Mouse (Mus musculus) liver, embryonic 13.5 days (tissue): ENCODE measurements around the gene Gpr173. TPM values are rescaled to one million over a fixed set of nuclear protein-coding genes. Genes with fewer than 3 reads are reported as not detected.
"Not testable (repeated sequence)": the region's sequence is repeated elsewhere in the genome, so short reads cannot be mapped to it uniquely, and the experiment has no call there.

Source experiments
- ATAC-seq: fragments of 200-750 bp; cut with Nextera tagmentation; 2 replicates; pipeline ENCODE4 v1.8.0; 2017; ENCODE audit warnings: low read depth, mild to moderate bottlenecking, moderate number of reproducible peaks, moderate library complexity
- DNase-seq: peaks from one replicate; pipeline ENCODE4 v3.0.0; 2022
- H3K27ac ChIP-seq: fragments of 300-500 bp; sonication (generic); 2 replicates; pipeline ENCODE4 v1.5.1; 2015; ENCODE audit warnings: moderate library complexity, mild to moderate bottlenecking, inconsistent platforms
- H3K27me3 ChIP-seq: fragments of 300-500 bp; sonication (generic); 2 replicates; pipeline ENCODE4 v1.6.1; 2015; ENCODE audit warnings: mild to moderate bottlenecking, inconsistent platforms
- H3K36me3 ChIP-seq: fragments of 300-500 bp; sonication (generic); 2 replicates; pipeline ENCODE4 v1.6.1; 2015; ENCODE audit warnings: mild to moderate bottlenecking, inconsistent platforms
- H3K4me1 ChIP-seq: fragments of 300-500 bp; sonication (generic); replicated peaks from 2 replicates; pipeline ENCODE4 v1.6.1; 2015; ENCODE audit warnings: inconsistent platforms
- H3K4me2 ChIP-seq: fragments of 300-500 bp; sonication (generic); 2 replicates; pipeline ENCODE4 v1.6.1; 2015; ENCODE audit warnings: inconsistent platforms, mild to moderate bottlenecking, moderate library complexity
- H3K4me3 ChIP-seq: fragments of 300-500 bp; sonication (generic); replicated peaks from 2 replicates; pipeline ENCODE4 v1.5.1; 2015; ENCODE audit warnings: mild to moderate bottlenecking, inconsistent platforms
- H3K9ac ChIP-seq: fragments of 300-500 bp; sonication (generic); 2 replicates; pipeline ENCODE4 v1.6.1; 2015; ENCODE audit warnings: mild to moderate bottlenecking, inconsistent platforms
- H3K9me3 ChIP-seq: fragments of 300-500 bp; sonication (generic); replicated peaks from 2 replicates; pipeline ENCODE4 v1.6.1; 2016; ENCODE audit warnings: inconsistent platforms
- WGBS: fragments of 180-500 bp; shearing (Covaris S2); methylation state at CpG from one replicate; pipeline ENCODE4 v1.1.7; 2015; ENCODE audit not compliant: insufficient replicate concordance; 5-methylcytosine and 5-hydroxymethylcytosine counted together
- polyA plus RNA-seq: library from polyadenylated mRNA; unstranded; fragments of >200 nt; fragmentation: Nextera tagmentation; extraction: Ambion mirVana; gene quantifications from 2 replicates; pipeline ENCODE4 v1.2.1, GENCODE M21; 2015

The Gpr173 gene
- polyA plus RNA-seq, 1 experiment from 2014 or later, result 0.17 TPM

DNA sequence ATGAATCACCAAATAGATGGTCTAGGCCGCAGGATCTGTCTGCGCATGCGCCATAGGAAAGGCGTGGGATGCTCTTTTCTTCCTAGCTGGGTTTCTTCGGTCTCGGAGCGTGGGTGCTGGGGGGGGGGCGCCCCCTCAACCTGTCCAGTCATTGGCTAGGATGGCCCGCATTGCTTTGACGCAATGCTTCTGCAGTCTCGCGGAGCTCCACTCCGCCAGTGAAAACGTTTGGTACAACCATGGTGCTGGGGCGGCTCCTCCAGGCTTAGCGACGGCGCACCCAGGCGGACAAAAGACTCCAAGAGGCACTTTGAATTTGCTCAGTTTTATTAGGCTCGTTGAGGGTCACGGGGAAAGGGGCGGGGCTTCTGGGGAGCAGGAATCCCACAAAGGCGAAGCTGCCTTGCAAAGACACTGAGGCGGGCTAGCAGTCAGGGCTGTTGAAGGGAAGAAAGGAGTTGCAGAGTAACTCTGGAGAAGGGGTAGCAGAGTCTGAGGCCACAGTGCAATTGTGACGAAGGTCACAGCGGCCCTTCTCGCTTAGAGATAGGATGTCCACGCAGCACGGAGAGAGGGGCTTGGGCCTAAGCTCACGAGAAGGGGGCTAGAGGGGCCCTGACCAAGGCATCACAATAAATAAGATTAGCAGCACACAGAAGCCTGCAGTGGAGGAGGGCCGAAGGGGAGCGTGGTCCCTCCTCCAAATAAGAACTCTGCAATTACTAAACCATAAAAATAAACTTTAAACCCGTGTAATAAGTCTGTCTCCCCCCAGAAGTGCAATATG is 31.8 kb downstream of the Gpr173 start:
- Histone ChIP-seq H3K9ac (peak overlapping the region; percentile 63), H3K27ac (peak overlapping the region; percentile 74), H3K9me3 (no peaks in the 10 kb centered on the region), H3K4me3 (peak overlapping the region; percentile 54), H3K4me2 (peak overlapping the region; percentile 62), H3K4me1 (peaks cover 13% of the 10 kb centered on the region), H3K36me3 (0 out of 2 replicates have a peak, but pooled peaks cover 2% of the 10 kb centered on the region), H3K27me3 (peaks cover 5% of the 10 kb centered on the region; the same call in 1 of the 2 replicates)
- 14% methylated on average over 33 of the region's 33 CpGs for WGBS
- ATAC-seq, result peak; percentile 95
- peak; percentile 70 for DNase-seq

DNA sequence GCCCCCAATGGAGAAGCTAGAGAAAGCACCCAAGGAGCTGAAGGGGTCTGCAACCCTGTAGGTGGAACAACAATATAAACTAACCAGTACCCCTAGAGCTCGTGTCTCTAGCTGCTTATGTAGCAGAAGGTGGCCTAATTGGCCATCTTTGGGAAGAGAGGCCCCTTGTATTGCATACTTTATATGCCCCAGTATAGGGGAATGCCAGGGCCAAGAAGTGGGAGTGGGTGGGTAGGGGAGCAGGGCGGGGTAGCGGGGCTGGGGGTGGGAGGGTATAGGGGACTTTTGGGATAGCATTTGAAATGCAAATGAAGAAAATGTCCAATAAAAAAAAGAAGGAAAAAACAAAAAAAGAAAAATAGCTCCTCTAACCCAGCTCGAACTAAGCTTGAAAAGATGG is 32.4 kb downstream of the Gpr173 start:
- Histone ChIP-seq H3K4me3 (peak overlapping the region; percentile 54), H3K4me2 (peak overlapping the region; percentile 62)
- WGBS, result 59% methylated on average over 4 of the region's 4 CpGs
- ATAC-seq, H3K9ac ChIP-seq, H3K9me3 ChIP-seq, H3K27me3 ChIP-seq, H3K4me1 ChIP-seq, H3K36me3 ChIP-seq, H3K27ac ChIP-seq, DNase-seq: not testable (repeated sequence)

DNA sequence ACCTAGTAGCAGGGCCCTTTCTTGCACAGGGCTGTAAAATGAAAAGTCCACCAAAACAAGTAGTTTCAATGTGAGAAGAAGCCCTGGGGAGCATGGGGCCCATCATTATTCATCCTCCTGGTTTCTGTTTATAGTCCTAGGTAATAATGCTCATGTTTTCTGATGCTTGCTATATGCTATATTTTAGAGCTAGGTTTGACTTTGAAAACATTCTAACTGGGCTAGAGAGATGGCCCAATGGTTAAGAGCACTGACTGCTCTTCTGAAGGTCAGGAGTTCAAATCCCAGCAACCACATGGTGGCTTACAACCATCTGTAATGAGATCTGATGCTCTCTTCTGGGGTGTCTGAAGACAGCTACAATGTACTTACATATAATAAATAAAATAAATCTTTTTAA is 39.1 kb downstream of the Gpr173 start:
- H3K4me1 ChIP-seq, H3K36me3 ChIP-seq, H3K4me2 ChIP-seq, DNase-seq, H3K9me3 ChIP-seq, H3K4me3 ChIP-seq, ATAC-seq, H3K27ac ChIP-seq, H3K9ac ChIP-seq: not testable (repeated sequence)
- H3K27me3 ChIP-seq, result peaks cover 15% of the 10 kb centered on the region

DNA sequence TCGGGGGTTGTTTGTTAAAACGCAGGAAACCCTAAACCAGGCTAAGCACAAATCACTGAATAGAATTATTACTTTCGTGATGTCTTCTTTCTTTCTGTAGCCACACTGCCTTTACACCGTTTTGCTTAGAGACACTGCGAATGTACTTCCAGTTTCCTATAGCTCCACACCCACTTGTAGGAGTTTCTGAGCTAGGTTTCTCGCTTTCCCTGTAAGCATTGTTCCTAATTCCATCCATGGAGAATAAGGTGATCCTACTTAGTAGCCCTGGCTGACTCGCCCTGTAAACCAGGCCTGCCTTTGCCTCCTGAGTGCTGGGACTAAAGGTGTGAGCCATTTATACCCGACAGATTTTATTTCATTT is 40.8 kb downstream of the Gpr173 start:
- H3K36me3 ChIP-seq, result no peaks in the 10 kb centered on the region
- 21% methylated on average over 8 of the region's 8 CpGs for WGBS
- H3K4me3 ChIP-seq, result peak overlapping the region; percentile 68
- H3K4me1 ChIP-seq, result peaks cover 8% of the 10 kb centered on the region; the same call in 1 of the 2 replicates
- H3K9me3 ChIP-seq, result no peaks in the 10 kb centered on the region
- H3K9ac ChIP-seq, result peak overlapping the region; percentile 53; the same call in 1 of the 2 replicates
- peaks cover 15% of the 10 kb centered on the region for H3K27me3 ChIP-seq
- ATAC-seq (peak; percentile 18), DNase-seq (no peak)
- H3K27ac ChIP-seq, result no peak overlapping the region
- peak overlapping the region; percentile 74 for H3K4me2 ChIP-seq

DNA sequence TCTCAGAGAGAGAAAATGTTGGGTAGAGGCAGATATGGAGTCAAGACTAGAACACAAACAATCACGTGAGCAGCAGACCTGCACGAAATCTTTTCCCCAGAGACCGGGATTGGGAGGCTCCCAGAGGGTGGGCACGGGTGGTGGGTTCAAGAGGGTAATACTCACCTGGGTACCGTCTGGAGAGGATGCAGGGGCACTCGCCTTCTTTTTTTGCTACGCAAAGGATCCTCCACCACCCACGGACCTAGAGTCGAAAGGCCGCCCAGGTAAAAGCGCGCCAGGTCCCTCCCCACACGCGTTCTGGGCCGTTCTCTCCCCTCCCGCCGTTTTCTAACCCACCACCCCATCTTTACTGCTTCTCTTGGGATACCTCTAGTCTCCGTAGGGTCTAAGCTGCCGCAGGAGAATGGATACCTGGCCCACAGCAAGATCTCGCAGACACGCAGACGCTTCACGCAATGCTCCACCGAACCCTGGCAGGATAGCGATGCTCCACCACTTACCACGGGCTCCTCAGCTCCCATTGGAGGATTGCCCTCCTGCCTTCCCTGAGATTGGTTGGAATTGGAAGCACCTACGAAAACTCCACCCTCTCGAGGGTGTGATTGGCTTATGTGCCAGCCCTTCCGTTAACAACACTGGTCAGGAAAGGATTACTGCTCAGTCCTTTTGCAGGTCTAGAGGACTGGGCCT is 41.4 kb downstream of the Gpr173 start, which contains the start of gene Kantr:
Gene Kantr, minus strand, starts transcription at position 500 of the 693 bp plus-strand sequence.
- ATAC-seq (peak; percentile 100), DNase-seq (peak; percentile 72)
- H3K4me1 ChIP-seq, result peaks cover 8% of the 10 kb centered on the region; the same call in 1 of the 2 replicates
- H3K27ac ChIP-seq, result peak within 1 kb of the TSS; percentile 9; the same call in 1 of the 2 replicates
- H3K4me3 ChIP-seq, result peak within 1 kb of the TSS; percentile 68
- H3K36me3 ChIP-seq, result no peaks in the 10 kb centered on the region
- peak within 1 kb of the TSS; percentile 74 for H3K4me2 ChIP-seq
- 4% methylated on average over 29 of the region's 29 CpGs for WGBS
- H3K9me3 ChIP-seq, result no peaks in the 10 kb centered on the region
- H3K9ac ChIP-seq, result peak within 1 kb of the TSS; percentile 71
- peaks cover 15% of the 10 kb centered on the region for H3K27me3 ChIP-seq

DNA sequence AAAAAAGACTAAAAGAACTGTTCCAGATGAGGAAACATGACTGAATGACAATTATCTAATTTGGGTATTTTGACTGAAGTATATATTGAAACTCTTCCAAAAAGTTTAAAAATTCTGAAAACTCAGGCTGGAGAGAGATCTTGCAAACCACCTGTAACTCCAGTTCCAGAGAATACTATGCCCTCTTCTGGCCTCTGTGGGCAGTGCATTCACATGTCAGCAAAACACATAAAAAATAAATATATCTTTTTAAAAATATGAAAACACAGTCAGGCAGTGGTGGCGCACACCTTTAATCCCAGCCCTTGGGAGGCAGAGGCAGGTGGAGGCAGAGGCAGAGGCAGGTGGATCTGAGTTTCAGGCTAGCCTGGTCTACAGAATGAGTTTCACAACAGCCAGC is 44.9 kb downstream of the Gpr173 start:
- 67% methylated on average over 1 of the region's 1 CpGs for WGBS
- Histone ChIP-seq H3K27me3 (0 out of 2 replicates have a peak, but pooled peaks cover 10% of the 10 kb centered on the region), H3K9ac (no peak overlapping the region), H3K4me2 (no peak overlapping the region), H3K9me3 (no peaks in the 10 kb centered on the region), H3K27ac (no peak overlapping the region), H3K4me3 (no peak overlapping the region), H3K36me3 (no peaks in the 10 kb centered on the region), H3K4me1 (peaks cover 14% of the 10 kb centered on the region; the same call in 1 of the 2 replicates)
- DNase-seq, result no peak
- no peak for ATAC-seq

DNA sequence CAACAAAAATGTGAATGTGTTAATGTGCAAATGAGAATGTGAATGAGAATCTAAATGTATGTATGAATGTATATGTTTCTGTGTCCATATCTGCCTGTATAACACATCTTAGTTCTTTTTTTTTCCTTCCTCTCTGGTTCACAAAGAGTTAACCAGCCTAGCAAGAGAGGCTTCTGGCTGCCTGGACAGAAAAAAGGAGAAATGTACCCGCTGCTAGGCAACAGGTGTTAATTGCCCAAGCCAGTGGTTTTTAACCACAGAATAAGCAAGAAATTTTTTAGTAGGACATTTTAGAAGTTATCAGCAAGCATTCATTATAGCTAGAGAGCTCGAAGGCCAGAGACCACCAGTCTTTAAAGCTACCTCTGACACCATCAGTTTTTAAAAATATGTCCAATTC is 45.7 kb downstream of the Gpr173 start:
- Histone ChIP-seq H3K4me2 (no peak overlapping the region), H3K36me3 (no peaks in the 10 kb centered on the region), H3K9me3 (no peaks in the 10 kb centered on the region), H3K9ac (no peak overlapping the region), H3K4me3 (no peak overlapping the region), H3K27me3 (0 out of 2 replicates have a peak, but pooled peaks cover 10% of the 10 kb centered on the region), H3K27ac (no peak overlapping the region), H3K4me1 (peaks cover 10% of the 10 kb centered on the region; the same call in 1 of the 2 replicates)
- DNase-seq (no peak), ATAC-seq (no peak)
- 27% methylated on average over 2 of the region's 2 CpGs for WGBS

DNA sequence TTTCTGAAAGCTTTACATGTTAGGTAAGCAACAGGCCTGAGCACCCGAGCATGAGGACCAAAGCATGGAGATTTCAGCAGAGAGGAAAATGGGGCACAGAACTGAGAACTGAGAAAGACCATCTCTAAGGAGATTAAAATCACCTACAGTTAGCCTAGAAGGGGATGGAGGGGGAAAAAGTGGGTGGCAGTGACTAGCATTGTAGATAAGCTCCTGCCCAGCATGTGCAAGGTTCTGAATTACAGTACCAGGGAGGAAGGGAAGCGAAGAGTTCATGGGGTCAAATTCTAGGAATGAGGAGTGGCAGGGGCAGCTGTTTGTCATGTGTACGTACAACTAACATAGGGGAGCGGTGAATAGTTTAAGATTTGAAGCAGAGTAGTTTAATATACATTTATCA is 48.0 kb downstream of the Gpr173 start:
- no peak for ATAC-seq
- 62% methylated on average over 4 of the region's 4 CpGs for WGBS

GRCm38 (mm10) chrX:152307942-152308341 is 60.6 kb downstream of the Gpr173 start:
- DNase-seq, result peak; percentile 61
- no peak overlapping the region for H3K4me3 ChIP-seq

More for the DNA sequence above, 48.0 kb downstream of the Gpr173 start:
- Histone ChIP-seq H3K4me2 (no peak overlapping the region), H3K9me3 (no peaks in the 10 kb centered on the region), H3K4me3 (no peak overlapping the region), H3K4me1 (0 out of 2 replicates have a peak, but pooled peaks cover 6% of the 10 kb centered on the region), H3K9ac (no peak overlapping the region), H3K27me3 (no peaks in the 10 kb centered on the region), H3K36me3 (no peaks in the 10 kb centered on the region), H3K27ac (no peak overlapping the region)
- no peak for DNase-seq

GRCm38 (mm10) chrX:152307371-152307770 is 61.1 kb downstream of the Gpr173 start:
- no peaks in the 10 kb centered on the region for H3K9me3 ChIP-seq
- peak; percentile 78 for DNase-seq
- no peaks in the 10 kb centered on the region for H3K36me3 ChIP-seq
- 0 out of 2 replicates have a peak overlapping the region, but pooled peaks have one; percentile 29 for H3K9ac ChIP-seq
- peaks cover 32% of the 10 kb centered on the region for H3K4me1 ChIP-seq
- no peaks in the 10 kb centered on the region; the same call in 1 of the 2 replicates for H3K27me3 ChIP-seq
- peak; percentile 100 for ATAC-seq
- peak overlapping the region; percentile 21; the same call in 1 of the 2 replicates for H3K4me2 ChIP-seq
- peak overlapping the region; percentile 89 for H3K27ac ChIP-seq
- no peak overlapping the region for H3K4me3 ChIP-seq

More at GRCm38 (mm10) chrX:152307942-152308341, 60.6 kb downstream of the Gpr173 start:
- Histone ChIP-seq H3K4me2 (peak overlapping the region; percentile 21; the same call in 1 of the 2 replicates), H3K4me1 (peaks cover 32% of the 10 kb centered on the region), H3K9ac (peak overlapping the region; percentile 29; the same call in 1 of the 2 replicates), H3K27me3 (no peaks in the 10 kb centered on the region; the same call in 1 of the 2 replicates), H3K27ac (peak overlapping the region; percentile 83), H3K36me3 (no peaks in the 10 kb centered on the region), H3K9me3 (no peaks in the 10 kb centered on the region)
- ATAC-seq, result peak; percentile 74
- WGBS, result 36% methylated on average over 2 of the region's 2 CpGs

- Histone ChIP-seq H3K4me1 (peaks cover 32% of the 10 kb centered on the region), H3K27ac (peak overlapping the region; percentile 89), H3K4me2 (no peak overlapping the region), H3K36me3 (no peaks in the 10 kb centered on the region), H3K27me3 (no peaks in the 10 kb centered on the region; the same call in 1 of the 2 replicates), H3K9ac (no peak overlapping the region), H3K9me3 (no peaks in the 10 kb centered on the region), H3K4me3 (no peak overlapping the region)
- 68% methylated on average over 2 of the region's 2 CpGs for WGBS
- no peak for ATAC-seq
- no peak for DNase-seq
Measured at GRCm38 (mm10) chrX:152306224-152306623, 62.3 kb downstream of the Gpr173 start.
